Mouse (Mus musculus): Measurements from ENCODE around the gene Smim11.

Gene Smim11

GRCm38 (mm10) chr16:92319353-92320109 lies 18.4 kb downstream of the Smim11 start:
- no peak for DNase-seq (ENCODE audit: low spot score)

- DNase-seq (ENCODE audit: low spot score): no peak
These were observed 19.3 kb downstream of the Smim11 start for GRCm38 (mm10) chr16:92320361-92320760.

GRCm38 (mm10) chr16:92321341-92321740 lies 20.3 kb downstream of the Smim11 start, which contains the start of gene Fam243:
Gene Fam243, minus strand, starts transcription at chr16:92321441.
- DNase-seq (ENCODE audit: low spot score): no peak

GRCm38 (mm10) chr16:92324309-92325061 lies 23.4 kb downstream of the Smim11 start:
- no peak for DNase-seq (ENCODE audit: low spot score)

GRCm38 (mm10) chr16:92325062-92325406 lies 23.9 kb downstream of the Smim11 start:
- DNase-seq (ENCODE audit: low spot score): no peak

- no peak for DNase-seq (ENCODE audit: low spot score)
These were observed 26.8 kb downstream of the Smim11 start for GRCm38 (mm10) chr16:92327911-92328310.

GRCm38 (mm10) chr16:92330966-92331365 lies 29.9 kb downstream of the Smim11 start:
- no peak for DNase-seq (ENCODE audit: low spot score)

- no peak for DNase-seq (ENCODE audit: low spot score)
These were observed 33.5 kb downstream of the Smim11 start for GRCm38 (mm10) chr16:92334600-92334999.

- DNase-seq (ENCODE audit: low spot score): peak; percentile 67
These were observed 35.2 kb downstream of the Smim11 start for GRCm38 (mm10) chr16:92336280-92336679.

GRCm38 (mm10) chr16:92340612-92341511 lies 39.8 kb downstream of the Smim11 start:
- DNase-seq (ENCODE audit: low spot score): peak; percentile 47

- peak; percentile 54 for DNase-seq (ENCODE audit: low spot score)
These were observed 44.1 kb downstream of the Smim11 start for GRCm38 (mm10) chr16:92345177-92345576.

- DNase-seq (ENCODE audit: low spot score): peak; percentile 84
These were observed 45.3 kb downstream of the Smim11 start for GRCm38 (mm10) chr16:92346297-92346916.

GRCm38 (mm10) chr16:92348941-92349340 lies 47.9 kb downstream of the Smim11 start:
- peak; percentile 57 for DNase-seq (ENCODE audit: low spot score)

- no peak for DNase-seq (ENCODE audit: low spot score)
These were observed 52.2 kb downstream of the Smim11 start for GRCm38 (mm10) chr16:92353295-92353694.

GRCm38 (mm10) chr16:92353897-92354296 lies 52.8 kb downstream of the Smim11 start:
- DNase-seq (ENCODE audit: low spot score): no peak

- no peak for DNase-seq (ENCODE audit: low spot score)
These were observed 54.3 kb downstream of the Smim11 start for GRCm38 (mm10) chr16:92355366-92355765.

GRCm38 (mm10) chr16:92355982-92356381 lies 54.9 kb downstream of the Smim11 start:
- no peak for DNase-seq (ENCODE audit: low spot score)

GRCm38 (mm10) chr16:92357023-92357422 lies 55.9 kb downstream of the Smim11 start:
- no peak for DNase-seq (ENCODE audit: low spot score)

- no peak for DNase-seq (ENCODE audit: low spot score)
These were observed 56.5 kb downstream of the Smim11 start for GRCm38 (mm10) chr16:92357566-92357965.

GRCm38 (mm10) chr16:92358734-92359133 lies 57.6 kb downstream of the Smim11 start:
- no peak for DNase-seq (ENCODE audit: low spot score)

- DNase-seq (ENCODE audit: low spot score): no peak
These were observed 58.1 kb downstream of the Smim11 start, which contains the start of gene Kcne1 for GRCm38 (mm10) chr16:92359229-92359628. Gene Kcne1, minus strand, starts transcription at chr16:92359468.

- no peak for DNase-seq (ENCODE audit: low spot score)
These were observed 59.6 kb downstream of the Smim11 start for GRCm38 (mm10) chr16:92360711-92361110.

All from testis, postnatal 14 days (tissue).